Mouse (Mus musculus) cerebellum, postnatal 25 days (tissue): ENCODE results near the gene Gm10408.
"Not testable (repeated sequence)": the region's sequence is repeated elsewhere in the genome, so short reads cannot be mapped to it uniquely, and the experiment has no call there.

Experiments used
- DNase-seq, 2 experiments: peaks; one replicate each; pipeline ENCODE4 v3.0.0; 2021; ENCODE audit warnings: mixed read lengths in 2 of 2

Gene Gm10408

GRCm38 (mm10) chr14:3449079-3449478 is at the start of gene Gm10408:
Gm10408 (plus strand) TSS chr14:3449379.
- not testable (repeated sequence) for DNase-seq

DNA sequence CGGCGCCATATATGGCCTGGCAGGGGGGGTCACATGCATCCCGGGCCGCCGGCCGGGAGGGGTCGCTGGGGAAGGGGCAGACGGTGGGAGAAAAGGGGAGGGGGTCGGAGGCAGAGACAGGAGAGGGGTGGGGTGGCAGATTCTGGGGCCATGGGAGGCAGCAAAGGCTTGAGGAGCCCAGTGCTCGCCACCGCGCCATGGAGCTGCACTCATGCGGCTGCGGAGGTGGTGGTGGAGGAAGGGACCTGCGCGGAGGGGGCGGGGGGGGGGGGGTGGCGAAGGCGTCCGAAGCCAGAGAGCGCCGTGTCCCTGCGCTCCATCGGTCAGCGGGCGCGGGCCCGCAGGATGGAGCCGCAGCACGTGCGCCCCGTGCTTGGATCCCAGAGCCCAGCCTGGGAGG is 36.9 kb upstream of the Gm10408 start, which contains the start of gene Gm10409:
TSS of gene Gm10409 (plus strand) at position 301 of the 400 bp plus-strand sequence.
- DNase-seq = not testable (repeated sequence)

GRCm38 (mm10) chr14:3427803-3428202 is 21.4 kb upstream of the Gm10408 start, which contains the start of gene Gm3005:
Gm3005 (plus strand) TSS chr14:3428103.
- not testable (repeated sequence) for DNase-seq
